Mouse (Mus musculus): ENCODE measurements at regions not wholly inside any gene's neighbourhood (a gene's known extent, or its start where the extent isn't known, plus 50 kb on each side); places are given as distances from the start of the nearest gene placed in this dataset.

DNA sequence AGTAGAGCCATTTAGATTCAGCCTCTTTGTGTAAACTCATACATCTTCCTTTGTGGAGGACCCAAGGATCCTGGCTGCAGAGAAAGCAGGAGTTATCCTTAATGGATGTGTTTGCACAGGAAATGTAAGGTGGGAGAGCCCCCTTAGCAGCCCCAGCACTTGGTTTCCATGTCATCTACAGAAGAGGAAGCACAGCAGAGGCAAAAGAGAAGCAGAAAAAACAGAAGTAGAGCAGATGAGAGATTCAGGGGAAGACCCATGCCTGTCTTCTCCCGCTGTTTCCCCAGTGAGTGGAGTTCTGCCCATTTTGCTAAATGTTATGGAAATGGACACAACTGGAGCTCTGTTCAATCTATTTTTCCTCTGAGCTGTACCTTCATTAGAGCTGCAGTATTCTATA lies 57.8 kb upstream of the Dgkh start:
- DNase-seq (ENCODE audit: low read depth, low spot score) = no peak

- peak; percentile 42 for DNase-seq (ENCODE audit: low read depth, low spot score)
Measured at GRCm38 (mm10) chr14:78796796-78797195, 52.1 kb upstream of the Vwa8 start.

DNA sequence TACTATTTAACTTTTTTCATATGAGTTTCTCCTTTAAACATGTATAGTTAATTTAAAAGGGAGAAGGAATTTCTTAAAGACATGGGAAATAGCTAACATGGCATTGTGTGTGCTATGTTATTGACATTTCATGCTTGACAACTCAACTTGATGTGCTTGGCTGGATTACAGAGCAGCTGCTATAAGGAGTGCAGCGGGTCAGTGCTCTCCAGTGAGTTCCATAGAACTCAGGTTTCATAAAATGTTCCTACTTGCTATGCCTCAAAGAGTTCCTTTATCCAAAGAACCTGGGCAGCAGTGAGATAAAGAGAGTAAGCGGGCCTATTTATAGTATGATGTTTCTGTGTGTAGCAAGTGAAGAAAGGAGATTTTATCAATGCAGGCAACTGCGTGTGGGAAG lies 50.4 kb upstream of the Vwa8 start:
- no peak for DNase-seq (ENCODE audit: low read depth, low spot score)
